Mouse (Mus musculus): ENCODE data around the gene Mum1.

GRCm38 (mm10) chr10:80281921-80282371, 55.7 kb downstream of the Mum1 start:
- TF ChIP-seq CTCF (IDR thresholded peaks at IDR 0.05) (no peak), EP300 (IDR thresholded peaks at IDR 0.05) (no peak; the same call in 1 of the 2 replicates)
